Mouse (Mus musculus) lung, postnatal 0 days (tissue): Measurements from ENCODE around the gene Kctd12b.

Experiments used
- CTCF ChIP-seq: IDR thresholded peaks from 2 replicates; pipeline ENCODE4 v1.5.1; 2016; ENCODE audit warnings: antibody characterized with exemption, mild to moderate bottlenecking
- EP300 ChIP-seq: IDR thresholded peaks from 2 replicates; pipeline ENCODE4 v1.6.1; 2016; ENCODE audit warnings: antibody characterized with exemption, mild to moderate bottlenecking, control low read depth

- no peak for TF ChIP-seq EP300
- no peak for TF ChIP-seq CTCF
Observed at GRCm38 (mm10) chrX:153695782-153696395, at the start of gene Kctd12b.
